Mouse (Mus musculus): ENCODE data around the gene Tbc1d9b.
"Not testable (repeated sequence)": the region's sequence is repeated elsewhere in the genome, so short reads cannot be mapped to it uniquely, and the experiment has no call there.

The Tbc1d9b gene

DNA sequence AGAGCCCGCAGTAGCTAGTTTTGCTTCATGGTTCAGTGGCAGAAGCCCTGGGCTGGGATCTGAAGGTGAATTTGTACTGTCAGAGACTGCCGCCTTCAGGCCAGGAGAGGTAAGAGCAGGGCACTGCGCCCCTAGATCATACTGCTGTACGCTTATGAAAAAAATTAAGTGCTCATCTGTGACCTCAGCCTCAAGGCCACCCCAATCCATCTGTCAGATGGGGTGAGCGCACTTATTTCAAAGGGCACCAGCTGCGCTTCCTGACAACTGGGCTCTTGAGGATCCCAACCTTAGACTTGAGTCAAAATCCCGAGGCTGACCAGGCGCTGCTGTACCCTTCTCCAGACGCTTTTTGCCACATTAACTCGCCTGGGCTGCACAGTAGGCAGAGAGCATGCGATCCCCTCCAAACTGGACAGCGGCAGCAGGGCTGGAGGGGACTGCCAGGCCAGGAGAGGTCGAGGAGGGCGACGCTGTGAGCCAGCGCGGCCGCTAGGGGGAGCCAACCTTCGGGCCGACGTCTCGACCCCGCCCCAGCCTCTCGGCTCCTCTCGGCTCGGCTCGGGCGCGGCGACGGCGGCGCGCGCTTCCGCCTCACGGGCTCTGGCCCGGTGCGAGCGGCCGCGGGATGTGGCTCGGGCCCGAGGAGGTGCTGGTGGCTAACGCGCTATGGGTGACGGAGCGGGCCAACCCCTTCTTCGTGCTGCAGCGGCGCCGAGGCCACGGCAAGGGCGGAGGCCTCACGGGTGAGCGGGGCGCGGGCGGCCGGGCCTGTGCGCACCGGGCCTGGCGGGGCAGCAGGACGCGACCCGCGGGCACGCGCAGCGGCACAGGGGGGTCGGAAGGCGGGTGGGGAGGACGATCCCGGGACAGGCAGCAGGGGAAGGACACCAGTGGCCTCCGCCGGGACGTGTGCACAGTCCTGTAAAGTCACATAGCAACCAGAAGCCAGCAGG is at the start of gene Tbc1d9b:
TSS of gene Tbc1d9b (plus strand) at position 586 of the 956 bp plus-strand sequence.
- peak; percentile 81 to 83 for DNase-seq (ENCODE audit: low spot score in 2 of 2)

- DNase-seq (ENCODE audit: low spot score in 2 of 2) = no peak
These were observed 45.0 kb upstream of the Tbc1d9b start for GRCm38 (mm10) chr11:50086211-50086610.

GRCm38 (mm10) chr11:50089840-50090239 is 41.4 kb upstream of the Tbc1d9b start:
- DNase-seq (ENCODE audit: low spot score in 2 of 2) = no peak

- DNase-seq (ENCODE audit: low spot score in 2 of 2) = no peak
These were observed 40.1 kb upstream of the Tbc1d9b start for GRCm38 (mm10) chr11:50090982-50091675.

- DNase-seq (ENCODE audit: low spot score in 2 of 2) = no peak
These were observed 39.5 kb upstream of the Tbc1d9b start for GRCm38 (mm10) chr11:50091681-50092080.

DNA sequence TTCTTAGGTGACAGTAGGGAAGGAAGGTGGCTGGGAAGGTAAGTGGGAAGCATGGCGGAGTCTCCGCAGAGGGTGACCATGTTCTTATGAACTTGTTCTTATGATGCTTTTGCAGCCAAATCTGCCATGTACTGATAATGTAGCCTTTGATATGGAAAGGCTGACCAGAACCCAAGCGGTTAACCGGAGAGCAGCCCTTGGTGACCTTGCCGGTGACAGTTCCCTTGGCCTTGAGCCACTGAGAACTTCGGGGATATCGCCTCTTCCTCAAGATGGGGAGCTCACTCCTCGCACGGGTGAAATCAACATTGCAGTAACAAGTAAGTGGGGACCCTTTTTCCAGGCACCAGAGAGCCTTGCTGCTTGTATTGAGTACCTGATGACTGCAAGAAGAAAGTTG is 35.5 kb upstream of the Tbc1d9b start:
- DNase-seq (ENCODE audit: low spot score in 2 of 2) = no peak

GRCm38 (mm10) chr11:50097091-50097490 is 34.1 kb upstream of the Tbc1d9b start:
- no peak for DNase-seq (ENCODE audit: low spot score in 2 of 2)

GRCm38 (mm10) chr11:50098961-50099481 is 32.2 kb upstream of the Tbc1d9b start:
- DNase-seq (ENCODE audit: low spot score in 2 of 2) = no peak

- DNase-seq (ENCODE audit: low spot score in 2 of 2) = no peak
These were observed 31.5 kb upstream of the Tbc1d9b start for GRCm38 (mm10) chr11:50099692-50100091.

DNA sequence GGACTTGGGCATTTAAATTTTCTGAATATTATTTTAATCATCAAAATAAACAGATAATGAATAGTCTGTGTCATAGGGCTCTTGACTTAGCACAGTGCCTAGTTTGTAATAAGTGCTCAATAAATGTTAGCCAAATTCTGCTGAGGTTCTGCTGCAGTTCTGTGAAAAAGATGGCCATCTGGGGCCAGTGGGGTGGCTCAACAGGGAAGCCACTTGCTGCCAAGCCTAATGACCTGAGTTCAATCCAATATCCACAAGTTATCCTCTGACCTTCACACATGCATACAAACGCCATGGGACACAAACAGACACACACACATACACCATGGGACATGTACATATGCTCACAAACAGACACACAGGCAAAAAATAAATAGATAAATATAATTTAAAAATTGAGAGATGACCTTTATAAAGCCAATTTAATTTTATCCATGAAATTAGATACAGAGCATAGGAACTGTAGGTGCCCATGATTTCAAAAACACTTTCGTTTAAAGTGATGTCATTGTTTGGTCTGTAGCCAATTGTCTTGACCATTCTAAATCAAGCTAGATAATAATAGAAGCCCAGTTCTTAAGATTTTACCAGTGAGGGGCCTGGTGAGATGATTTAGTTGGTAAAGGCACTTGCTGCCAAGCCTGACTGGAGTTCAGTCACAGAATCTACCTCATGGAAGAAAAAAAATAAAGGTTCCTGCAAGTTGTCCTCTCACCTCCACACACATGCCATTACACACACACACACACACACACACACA is 30.5 kb upstream of the Tbc1d9b start:
- DNase-seq (ENCODE audit: low spot score in 2 of 2) = no peak

DNA sequence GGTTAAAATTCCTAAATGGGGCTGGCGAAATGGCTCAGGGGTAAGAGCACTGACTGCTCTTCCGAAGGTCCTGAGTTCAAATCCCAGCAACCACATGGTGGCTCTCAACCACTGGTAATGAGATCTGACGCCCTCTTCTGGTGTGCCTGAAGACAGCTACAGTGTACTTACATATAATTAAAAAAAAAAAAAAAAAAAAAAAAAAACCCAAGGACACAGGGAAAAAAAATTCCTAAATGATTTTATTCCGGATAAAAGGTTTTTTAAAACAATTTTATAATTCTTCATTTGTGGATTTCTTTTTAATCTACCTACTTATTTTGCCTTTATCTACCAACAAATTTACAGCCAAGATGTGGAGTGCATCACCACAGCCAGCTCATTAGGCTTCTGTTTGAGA is 29.2 kb upstream of the Tbc1d9b start:
- DNase-seq (ENCODE audit: low spot score in 2 of 2) = not testable (repeated sequence)

DNA sequence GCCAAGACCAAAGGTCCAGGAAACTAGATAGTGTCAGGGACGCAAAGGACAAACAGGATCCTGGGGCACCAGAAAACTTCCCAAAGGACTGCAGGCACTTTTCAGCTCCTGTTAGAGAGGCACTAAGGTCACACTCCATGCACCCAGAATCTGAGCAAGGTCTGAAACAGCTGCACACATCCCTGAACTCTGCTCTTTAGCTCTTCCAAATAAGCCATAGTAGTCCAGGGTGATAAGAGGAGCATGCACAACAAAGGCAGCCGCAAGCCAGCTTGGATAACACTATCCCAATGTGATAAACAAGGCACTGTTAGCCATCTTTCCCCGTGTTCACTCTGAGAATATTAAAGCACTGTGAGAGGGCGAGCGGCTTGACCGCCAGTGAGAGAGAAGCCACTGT is 27.2 kb upstream of the Tbc1d9b start:
- DNase-seq (ENCODE audit: low spot score in 2 of 2) = no peak

DNA sequence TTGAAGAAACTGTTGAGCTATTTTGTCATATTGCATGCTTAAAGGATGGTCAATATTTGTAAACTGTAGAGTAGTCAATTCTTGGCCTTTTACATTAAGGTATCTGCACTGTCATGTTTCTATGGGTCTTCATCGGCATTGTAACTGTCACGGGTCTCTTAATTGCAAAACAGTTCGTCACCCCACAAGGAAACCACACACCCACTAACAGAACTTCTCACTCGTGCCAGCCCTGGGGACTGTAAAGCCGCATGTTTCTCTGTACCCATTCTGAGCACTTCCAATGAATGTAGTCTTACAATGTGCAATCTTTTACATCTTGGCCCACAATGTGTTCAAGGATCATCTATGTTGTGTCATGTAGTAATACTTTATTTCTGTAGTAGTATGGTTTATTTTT is 26.0 kb upstream of the Tbc1d9b start:
- no peak for DNase-seq (ENCODE audit: low spot score in 2 of 2)

DNA sequence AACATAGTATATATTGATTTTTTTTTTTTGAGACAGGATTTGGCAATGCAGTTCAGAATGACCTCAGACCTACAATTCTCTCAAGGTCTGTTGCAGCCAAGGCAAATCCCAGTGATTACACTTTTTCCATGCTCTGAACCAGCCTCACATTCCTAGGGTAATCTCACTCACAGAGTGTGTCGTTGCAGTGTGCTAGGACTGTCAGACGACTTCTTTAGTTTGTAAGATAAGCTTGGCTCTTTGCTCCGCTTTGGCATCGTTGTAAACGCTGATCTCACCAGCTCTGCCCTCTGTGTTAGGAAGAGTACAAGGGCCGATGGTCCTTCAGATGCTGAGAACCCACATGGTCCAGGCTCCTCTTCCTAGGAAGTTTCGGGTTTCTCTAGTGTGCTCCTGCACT is 25.2 kb upstream of the Tbc1d9b start:
- no peak for DNase-seq (ENCODE audit: low spot score in 2 of 2)

- no peak for DNase-seq (ENCODE audit: low spot score in 2 of 2)
These were observed 22.4 kb upstream of the Tbc1d9b start for GRCm38 (mm10) chr11:50108823-50109244.

GRCm38 (mm10) chr11:50114329-50114728 is 16.9 kb upstream of the Tbc1d9b start:
- DNase-seq (ENCODE audit: low spot score in 2 of 2) = peak; percentile 38 to 43

DNA sequence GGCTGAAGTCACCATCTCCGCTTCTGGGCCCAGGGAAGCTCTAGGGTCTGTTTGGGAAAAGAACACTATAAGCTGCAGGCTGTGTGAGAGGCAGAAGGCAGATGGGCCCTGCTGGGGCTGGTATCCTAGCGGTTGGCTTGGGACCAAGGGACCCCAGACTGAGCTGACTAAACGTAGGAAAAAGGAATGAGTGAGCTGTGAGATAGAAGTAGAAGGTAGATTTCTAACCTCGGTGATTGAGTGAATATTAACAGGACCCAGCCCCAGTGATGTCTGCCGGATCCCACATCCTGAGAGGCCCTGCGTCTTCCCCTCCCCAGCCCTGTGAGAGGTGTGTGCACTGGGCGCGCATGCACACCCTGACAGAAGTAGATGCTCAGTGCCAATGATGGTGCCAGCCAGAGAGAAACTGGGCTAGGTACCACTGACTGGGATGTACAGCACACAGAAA is 8.5 kb upstream of the Tbc1d9b start:
- DNase-seq (ENCODE audit: low spot score in 2 of 2) = no peak

- no peak for DNase-seq (ENCODE audit: low spot score in 2 of 2)
These were observed 3.4 kb upstream of the Tbc1d9b start for GRCm38 (mm10) chr11:50127781-50128180.

GRCm38 (mm10) chr11:50131801-50132201 is 605 bp downstream of the Tbc1d9b start:
- DNase-seq (ENCODE audit: low spot score in 2 of 2) = no peak

DNA sequence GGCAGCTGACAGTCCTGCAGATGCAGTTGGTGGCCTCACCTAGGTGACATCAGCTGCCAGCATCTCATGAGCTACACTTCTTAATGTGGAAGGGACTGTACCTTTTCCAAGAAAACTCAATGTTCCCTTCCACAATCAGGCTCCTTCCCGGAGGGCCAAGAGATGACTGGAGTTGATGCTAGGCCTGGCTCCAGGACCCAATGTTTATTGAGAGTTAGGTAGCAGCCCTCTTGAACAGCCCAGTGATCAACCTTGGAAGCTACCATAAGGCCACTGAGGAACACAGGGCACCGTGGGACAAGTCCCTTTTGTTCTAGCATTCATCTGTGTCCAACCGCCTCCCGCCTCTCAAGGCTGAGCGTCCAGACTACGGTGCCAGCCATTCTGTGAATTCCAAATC is 1.1 kb downstream of the Tbc1d9b start:
- DNase-seq (ENCODE audit: low spot score in 2 of 2) = no peak

DNA sequence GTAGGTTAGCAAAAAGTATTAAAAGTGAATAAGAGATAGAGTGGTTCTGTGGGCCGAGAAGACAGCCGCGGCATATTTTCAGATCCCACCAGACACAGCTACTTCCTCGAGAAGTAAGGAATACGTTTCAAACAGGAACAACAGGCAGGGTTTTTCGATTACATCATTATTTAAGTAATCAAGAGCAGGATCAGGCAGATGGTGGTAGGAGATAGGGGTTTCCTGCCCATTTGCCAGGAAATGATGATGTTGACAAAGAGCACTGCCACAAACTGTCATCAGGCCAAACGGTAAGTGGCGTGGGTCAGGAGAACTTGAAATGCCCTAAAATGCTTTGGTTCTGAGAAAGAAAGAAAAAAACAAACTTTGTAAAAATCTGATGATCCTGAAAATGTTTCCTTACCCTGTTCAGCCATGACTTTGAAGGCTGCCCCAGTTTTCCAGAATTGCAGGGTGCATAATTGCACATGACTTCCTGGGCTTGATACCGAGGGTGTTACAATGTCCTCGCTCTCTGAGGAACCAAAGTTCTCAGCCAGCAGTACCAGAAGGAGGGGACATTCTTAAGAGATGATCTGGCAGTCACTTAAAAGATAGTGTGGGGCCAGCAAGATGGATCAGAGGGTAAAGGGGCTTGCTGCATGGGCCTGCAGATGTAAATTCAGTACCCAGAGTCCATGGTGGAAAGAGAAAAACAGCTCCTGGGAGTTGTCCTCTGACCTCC is 3.1 kb downstream of the Tbc1d9b start:
- DNase-seq (ENCODE audit: low spot score in 2 of 2) = no peak
